Mouse (Mus musculus) heart, embryonic 10.5 days (tissue): ENCODE data around the gene BC005537. TPM values are rescaled to one million over a fixed set of nuclear protein-coding genes. Genes with fewer than 3 reads are reported as not detected.

Experiments used
- DNase-seq: peaks from one replicate; pipeline ENCODE4 v3.0.0-alpha.2; 2017; ENCODE audit warnings: low spot score
- H3K27ac ChIP-seq: fragments of 300-500 bp; sonication (generic); 2 replicates; pipeline ENCODE4 v1.5.1; 2016; ENCODE audit warnings: mild to moderate bottlenecking
- H3K27me3 ChIP-seq: fragments of 300-500 bp; sonication (generic); 2 replicates; pipeline ENCODE4 v1.6.1; 2016; ENCODE audit warnings: mild to moderate bottlenecking; ENCODE audit not compliant: poor library complexity, insufficient read depth, severe bottlenecking
- H3K36me3 ChIP-seq: fragments of 300-500 bp; sonication (generic); 2 replicates; pipeline ENCODE4 v1.6.1; 2016; ENCODE audit warnings: mild to moderate bottlenecking, moderate library complexity
- H3K4me1 ChIP-seq: fragments of 300-500 bp; sonication (generic); 2 replicates; pipeline ENCODE4 v1.6.1; 2016; ENCODE audit warnings: mild to moderate bottlenecking
- H3K4me3 ChIP-seq: fragments of 300-500 bp; sonication (generic); 2 replicates; pipeline ENCODE4 v1.5.1; 2016; ENCODE audit warnings: mild to moderate bottlenecking, moderate library complexity
- H3K9me3 ChIP-seq: fragments of 300-500 bp; sonication (generic); 2 replicates; pipeline ENCODE4 v1.6.1; 2016; ENCODE audit warnings: mild to moderate bottlenecking, moderate library complexity
- WGBS: fragments of 180-500 bp; shearing (Covaris S2); methylation state at CpG from one replicate; pipeline ENCODE4 v1.1.7; 2016; 5-methylcytosine and 5-hydroxymethylcytosine counted together
- polyA plus RNA-seq: library from polyadenylated mRNA; unstranded; fragments of >200 nt; fragmentation: Nextera tagmentation; extraction: Ambion mirVana; gene quantifications from 2 replicates; pipeline ENCODE4 v1.2.1, GENCODE M21; 2016

The BC005537 gene
- polyA plus RNA-seq, 1 experiment from 2014 or later = 10.4 TPM

DNA sequence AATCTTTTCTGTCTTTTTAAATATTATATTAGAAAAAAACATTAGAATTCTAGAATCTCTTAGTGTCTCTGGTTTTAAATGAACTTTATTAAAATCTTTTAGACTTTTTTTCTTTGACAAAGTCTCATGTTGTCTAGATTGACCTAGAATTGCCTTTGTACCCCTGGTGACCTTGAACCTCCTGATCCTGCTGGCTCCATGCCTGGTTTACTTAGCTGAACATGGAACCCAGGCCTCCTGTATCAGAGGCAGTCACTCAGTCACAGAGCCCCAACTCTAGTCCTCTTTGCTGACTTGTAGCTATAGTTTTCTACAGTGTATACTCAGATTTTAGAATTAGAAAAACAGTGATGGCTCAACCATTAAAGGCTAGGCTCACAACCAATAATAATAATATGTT is 4.6 kb downstream of the BC005537 start:
- Histone ChIP-seq H3K36me3 (peaks cover 60% of the 10 kb centered on the region), H3K4me3 (no peak overlapping the region), H3K9me3 (no peaks in the 10 kb centered on the region), H3K27me3 (no peaks in the 10 kb centered on the region), H3K27ac (no peak overlapping the region), H3K4me1 (peaks cover 5% of the 10 kb centered on the region; the same call in 1 of the 2 replicates)
- DNase-seq = no peak

DNA sequence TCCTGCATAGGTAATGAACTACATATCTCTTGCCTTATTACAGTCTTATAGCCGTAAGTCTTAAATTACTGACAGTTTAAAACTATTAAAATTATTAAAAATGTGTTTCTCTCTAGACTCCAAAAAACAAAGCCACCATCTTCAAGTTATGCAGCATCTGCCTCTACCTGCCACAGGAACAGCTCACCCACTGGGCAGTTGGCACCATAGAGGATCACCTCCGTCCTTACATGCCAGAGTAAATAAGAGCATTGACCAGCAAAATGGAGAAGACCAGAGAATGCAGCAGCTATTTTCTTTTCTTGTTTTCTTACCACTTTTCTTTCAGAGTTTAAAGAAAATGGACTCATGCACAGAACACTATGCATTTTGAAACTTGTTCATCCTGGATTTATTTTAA is 11.1 kb downstream of the BC005537 start:
- WGBS = 94% methylated on average over 2 of the region's 2 CpGs
- 0 out of 2 replicates have a peak, but pooled peaks cover 6% of the 10 kb centered on the region for H3K4me1 ChIP-seq
- no peak for DNase-seq

DNA sequence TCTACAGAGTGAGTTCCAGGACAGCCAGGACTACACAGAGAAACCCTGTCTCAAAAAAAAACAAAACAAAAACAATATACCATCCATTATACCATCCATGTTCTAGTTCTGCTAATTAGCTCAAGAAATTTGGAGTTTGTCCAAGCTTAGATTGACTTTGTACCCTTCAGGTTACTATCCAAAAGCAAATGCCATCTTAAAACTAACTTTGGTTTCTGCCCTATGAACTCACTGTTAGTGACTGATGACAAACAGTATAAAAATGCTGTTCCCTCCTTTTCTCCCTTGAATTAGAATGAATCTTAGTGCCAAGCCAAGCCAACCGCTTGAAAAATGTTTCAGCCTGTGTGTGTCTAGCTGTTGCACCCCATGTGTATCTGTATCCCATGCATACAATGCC is 13.2 kb downstream of the BC005537 start:
- Histone ChIP-seq H3K4me3 (no peak overlapping the region), H3K36me3 (peaks cover 72% of the 10 kb centered on the region)
- 88% methylated on average over 1 of the region's 1 CpGs for WGBS

More for the DNA sequence above, 11.1 kb downstream of the BC005537 start:
- Histone ChIP-seq H3K36me3 (peaks cover 80% of the 10 kb centered on the region), H3K4me3 (no peak overlapping the region), H3K27ac (no peak overlapping the region), H3K9me3 (no peaks in the 10 kb centered on the region), H3K27me3 (no peaks in the 10 kb centered on the region)

DNA sequence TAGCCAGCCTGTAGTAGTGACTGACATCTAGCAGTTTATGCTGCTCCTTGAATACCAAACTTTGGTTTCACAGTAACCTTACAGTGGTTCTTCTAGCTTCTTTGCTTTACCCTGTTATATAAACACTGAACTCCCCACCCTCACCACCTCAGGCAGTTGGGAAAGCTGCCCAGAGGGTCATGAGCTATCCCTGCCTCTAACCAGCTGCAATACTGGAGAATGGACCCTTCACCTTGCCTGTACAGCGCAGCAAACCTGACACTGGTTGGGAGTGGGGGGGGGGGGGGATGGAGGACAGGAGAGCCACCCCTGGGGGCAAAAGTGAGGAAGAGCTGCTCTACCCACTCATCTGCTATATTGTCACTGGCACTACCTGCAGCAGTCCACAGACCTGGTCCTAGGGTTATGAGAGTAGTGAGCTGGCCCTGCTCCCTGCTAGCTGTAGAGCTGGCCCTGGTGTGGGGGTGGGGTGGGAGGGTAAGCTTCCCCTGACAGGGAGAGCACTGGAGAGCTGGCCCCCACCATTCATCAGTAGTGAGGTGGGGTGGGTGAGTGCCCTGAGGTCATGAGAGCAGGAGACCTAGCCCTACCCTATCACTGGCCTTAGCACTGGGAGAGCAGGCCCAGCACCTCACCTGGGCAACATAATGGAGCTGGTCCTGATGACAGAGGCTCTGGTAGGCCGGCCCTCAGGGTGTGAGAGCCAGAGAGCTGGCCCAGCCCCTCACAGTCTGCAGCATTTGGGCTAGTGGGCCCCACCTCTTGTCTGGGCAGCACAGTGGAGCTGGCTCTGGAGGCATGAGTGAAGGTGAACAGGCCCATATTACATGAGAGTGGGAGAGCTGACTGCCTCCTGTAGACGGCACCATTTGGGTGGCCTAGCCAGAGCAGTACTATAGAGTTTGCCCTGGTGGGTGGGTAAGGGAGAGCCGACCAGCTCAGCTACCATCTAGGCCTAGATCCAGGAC is 15.0 kb downstream of the BC005537 start:
- 58% methylated on average over 4 of the region's 4 CpGs for WGBS
- Histone ChIP-seq H3K27me3 (no peaks in the 10 kb centered on the region), H3K4me1 (0 out of 2 replicates have a peak, but pooled peaks cover 6% of the 10 kb centered on the region), H3K4me3 (no peak overlapping the region), H3K9me3 (no peaks in the 10 kb centered on the region), H3K36me3 (peaks cover 60% of the 10 kb centered on the region), H3K27ac (0 out of 2 replicates have a peak overlapping the region, but pooled peaks have one; percentile 12)
- DNase-seq = no peak

More for the DNA sequence above, 13.2 kb downstream of the BC005537 start:
- Histone ChIP-seq H3K27ac (no peak overlapping the region), H3K4me1 (0 out of 2 replicates have a peak, but pooled peaks cover 6% of the 10 kb centered on the region), H3K9me3 (no peaks in the 10 kb centered on the region), H3K27me3 (no peaks in the 10 kb centered on the region)
- DNase-seq = no peak

DNA sequence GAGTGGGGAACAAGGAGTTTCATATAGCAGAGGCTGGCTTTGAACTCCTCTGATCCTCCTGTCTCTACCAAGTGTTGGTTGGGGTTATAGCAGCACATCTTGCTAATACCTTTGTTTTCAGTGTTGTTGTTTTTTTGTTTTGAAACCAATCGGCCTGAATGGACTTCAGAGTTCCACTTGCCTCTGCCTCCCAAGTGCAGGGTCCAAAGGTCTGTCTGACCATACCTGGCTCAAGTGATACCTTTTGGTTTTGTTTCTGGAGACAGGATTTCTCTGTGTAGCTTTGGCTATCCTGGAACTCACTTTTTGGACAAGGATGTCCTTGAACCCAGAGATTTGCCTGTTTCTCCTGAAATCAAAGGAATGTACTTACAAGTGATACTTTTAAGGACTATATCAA is 18.5 kb downstream of the BC005537 start:
- H3K4me3 ChIP-seq = no peak overlapping the region
- peaks cover 29% of the 10 kb centered on the region for H3K36me3 ChIP-seq
- WGBS = 77% methylated on average over 1 of the region's 1 CpGs
- H3K27me3 ChIP-seq = no peaks in the 10 kb centered on the region
- no peak for DNase-seq
- H3K9me3 ChIP-seq = no peaks in the 10 kb centered on the region
- H3K27ac ChIP-seq = no peak overlapping the region
- H3K4me1 ChIP-seq = 0 out of 2 replicates have a peak, but pooled peaks cover 6% of the 10 kb centered on the region

DNA sequence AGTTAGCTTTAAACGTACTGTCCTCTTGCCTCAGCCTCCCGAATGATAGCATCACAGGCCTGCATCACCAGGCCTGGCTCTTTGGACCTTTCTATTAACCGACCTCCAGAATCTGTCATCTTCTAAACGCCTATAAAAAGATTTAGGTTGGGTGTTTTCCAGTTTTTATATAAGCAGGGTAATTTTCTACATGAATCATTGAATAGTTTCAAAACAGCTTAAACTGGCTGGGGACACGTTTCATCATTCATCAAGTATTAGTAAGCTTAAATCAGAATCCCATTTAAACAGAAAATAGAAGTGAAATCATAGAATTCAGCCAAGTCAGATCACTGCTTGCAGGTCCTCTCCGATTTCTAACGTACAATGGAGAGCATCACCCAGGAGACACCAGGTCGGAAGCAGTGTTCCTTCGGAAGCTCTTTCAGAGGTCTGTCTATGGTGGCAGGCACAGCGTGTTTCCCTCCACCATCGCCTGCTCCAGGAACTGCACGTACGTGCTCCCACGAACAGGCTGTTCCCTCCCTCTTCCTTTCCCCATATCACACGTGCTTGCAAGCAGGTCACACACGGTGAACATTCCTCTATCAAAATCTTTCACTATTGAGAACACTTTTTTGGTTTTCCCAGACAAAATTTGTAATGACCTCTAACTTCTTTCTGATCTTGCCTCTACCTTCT is 21.3 kb downstream of the BC005537 start:
- Histone ChIP-seq H3K4me1 (peaks cover 16% of the 10 kb centered on the region; the same call in 1 of the 2 replicates), H3K4me3 (no peak overlapping the region), H3K9me3 (no peaks in the 10 kb centered on the region), H3K27ac (no peak overlapping the region), H3K27me3 (no peaks in the 10 kb centered on the region), H3K36me3 (peaks cover 19% of the 10 kb centered on the region)
- no peak for DNase-seq
- 84% methylated on average over 16 of the region's 16 CpGs for WGBS

DNA sequence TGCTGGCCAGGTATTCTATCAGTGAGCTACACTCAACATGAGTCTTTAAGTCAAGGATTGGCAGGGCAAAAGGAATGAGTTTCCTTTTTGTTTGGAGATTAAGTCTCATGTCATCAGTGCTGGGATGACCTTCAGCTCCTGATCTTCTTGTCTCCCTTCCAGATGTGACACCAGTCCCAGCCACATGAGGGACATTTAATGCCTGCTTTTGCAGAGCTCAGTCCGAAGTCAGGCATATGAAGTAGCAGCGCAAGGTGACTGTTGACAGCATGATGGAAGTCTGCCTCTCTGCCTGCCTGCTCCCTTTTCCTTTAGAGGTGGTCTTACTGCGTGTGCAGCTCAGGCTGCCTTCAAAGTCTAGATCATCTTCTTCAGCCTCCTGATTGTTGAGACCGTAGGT is 23.2 kb downstream of the BC005537 start:
- WGBS = 62% methylated on average over 4 of the region's 4 CpGs
- H3K27ac ChIP-seq = no peak overlapping the region
- peaks cover 5% of the 10 kb centered on the region; the same call in 1 of the 2 replicates for H3K36me3 ChIP-seq
- no peak for DNase-seq
- H3K27me3 ChIP-seq = no peaks in the 10 kb centered on the region
- no peak overlapping the region for H3K4me3 ChIP-seq
- peaks cover 16% of the 10 kb centered on the region; the same call in 1 of the 2 replicates for H3K4me1 ChIP-seq
- H3K9me3 ChIP-seq = no peaks in the 10 kb centered on the region

DNA sequence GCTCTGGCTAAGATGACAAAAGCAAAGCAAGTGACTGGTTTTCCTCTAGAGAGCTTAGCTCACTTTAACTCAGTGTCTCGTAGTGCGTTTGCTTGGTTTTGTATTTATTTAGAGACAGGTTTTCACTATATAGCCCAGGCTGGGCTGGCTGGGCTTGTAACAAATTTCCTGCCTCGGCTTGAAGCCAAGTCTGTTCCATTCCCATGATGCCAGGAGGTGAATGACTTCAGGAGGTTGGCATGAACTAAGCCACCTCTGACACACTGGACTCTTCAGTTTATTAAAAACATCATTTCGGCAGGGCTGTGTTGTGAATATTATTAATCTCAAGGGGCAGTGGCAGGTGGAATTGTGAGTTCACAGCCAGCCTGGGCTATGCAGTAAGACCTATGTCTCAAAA is 24.1 kb downstream of the BC005537 start:
- H3K27me3 ChIP-seq = no peaks in the 10 kb centered on the region
- H3K27ac ChIP-seq = 0 out of 2 replicates have a peak overlapping the region, but pooled peaks have one; percentile 8
- H3K36me3 ChIP-seq = no peaks in the 10 kb centered on the region
- 86% methylated on average over 4 of the region's 4 CpGs for WGBS
- H3K4me1 ChIP-seq = peaks cover 16% of the 10 kb centered on the region; the same call in 1 of the 2 replicates
- no peaks in the 10 kb centered on the region for H3K9me3 ChIP-seq
- no peak overlapping the region for H3K4me3 ChIP-seq
- DNase-seq = no peak

DNA sequence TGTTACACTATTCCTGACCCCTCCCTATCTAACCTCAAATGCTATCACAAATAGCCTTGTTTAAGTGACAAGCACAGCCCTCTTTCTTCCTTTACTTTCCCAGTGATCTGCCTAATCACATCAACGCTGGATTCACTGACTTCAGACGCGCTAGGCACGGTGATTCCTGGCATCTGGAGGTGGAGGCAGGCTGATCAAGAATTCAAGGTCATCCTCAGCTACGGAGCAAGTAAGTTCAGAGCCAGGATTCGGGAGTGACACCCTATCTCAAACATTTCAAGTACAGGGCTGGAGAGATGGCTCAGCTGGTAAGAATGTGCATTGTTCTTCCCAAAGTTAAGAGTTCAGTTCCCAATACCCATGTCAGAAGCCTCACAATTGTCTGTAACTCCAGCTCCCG is 24.7 kb downstream of the BC005537 start:
- DNase-seq = peak; percentile 74
- 54% methylated on average over 7 of the region's 7 CpGs for WGBS
- H3K4me3 ChIP-seq = no peak overlapping the region
- no peaks in the 10 kb centered on the region for H3K27me3 ChIP-seq
- H3K36me3 ChIP-seq = no peaks in the 10 kb centered on the region
- H3K9me3 ChIP-seq = no peaks in the 10 kb centered on the region
- H3K27ac ChIP-seq = no peak overlapping the region; the same call in 1 of the 2 replicates
- peaks cover 16% of the 10 kb centered on the region; the same call in 1 of the 2 replicates for H3K4me1 ChIP-seq

DNA sequence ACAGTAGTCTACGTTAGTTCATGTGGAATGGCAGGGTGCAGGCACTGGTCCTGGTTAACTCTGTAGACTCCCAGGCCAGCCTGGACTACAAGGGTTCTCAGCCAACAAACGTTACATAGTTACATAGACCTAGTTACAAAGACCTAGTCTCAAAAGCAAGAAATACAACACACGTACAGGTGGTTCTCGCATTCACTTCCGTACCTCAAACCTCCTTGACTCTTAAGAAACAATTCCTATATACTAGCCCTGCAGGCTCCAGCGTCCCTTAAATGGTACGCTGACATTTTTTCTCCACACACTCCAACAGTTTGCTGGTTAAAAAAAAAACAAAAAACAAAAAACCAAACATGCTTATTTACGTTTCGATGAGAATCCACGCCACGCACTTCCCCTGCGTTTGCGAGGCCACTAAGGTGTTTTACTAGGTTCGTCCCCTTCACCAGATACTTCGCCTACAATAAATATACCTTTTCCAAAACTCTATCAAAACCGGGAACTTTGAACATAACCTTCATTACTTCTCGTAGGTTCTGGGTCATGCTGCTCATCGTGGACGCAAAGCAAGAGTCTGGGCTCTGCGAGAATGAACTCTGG is 29.4 kb downstream of the BC005537 start:
- DNase-seq = no peak
- Histone ChIP-seq H3K27ac (peak overlapping the region; percentile 97), H3K27me3 (no peaks in the 10 kb centered on the region), H3K4me3 (peak overlapping the region; percentile 98), H3K4me1 (peaks cover 33% of the 10 kb centered on the region), H3K9me3 (no peaks in the 10 kb centered on the region), H3K36me3 (peaks cover 3% of the 10 kb centered on the region)
- 4% methylated on average over 20 of the region's 20 CpGs for WGBS

DNA sequence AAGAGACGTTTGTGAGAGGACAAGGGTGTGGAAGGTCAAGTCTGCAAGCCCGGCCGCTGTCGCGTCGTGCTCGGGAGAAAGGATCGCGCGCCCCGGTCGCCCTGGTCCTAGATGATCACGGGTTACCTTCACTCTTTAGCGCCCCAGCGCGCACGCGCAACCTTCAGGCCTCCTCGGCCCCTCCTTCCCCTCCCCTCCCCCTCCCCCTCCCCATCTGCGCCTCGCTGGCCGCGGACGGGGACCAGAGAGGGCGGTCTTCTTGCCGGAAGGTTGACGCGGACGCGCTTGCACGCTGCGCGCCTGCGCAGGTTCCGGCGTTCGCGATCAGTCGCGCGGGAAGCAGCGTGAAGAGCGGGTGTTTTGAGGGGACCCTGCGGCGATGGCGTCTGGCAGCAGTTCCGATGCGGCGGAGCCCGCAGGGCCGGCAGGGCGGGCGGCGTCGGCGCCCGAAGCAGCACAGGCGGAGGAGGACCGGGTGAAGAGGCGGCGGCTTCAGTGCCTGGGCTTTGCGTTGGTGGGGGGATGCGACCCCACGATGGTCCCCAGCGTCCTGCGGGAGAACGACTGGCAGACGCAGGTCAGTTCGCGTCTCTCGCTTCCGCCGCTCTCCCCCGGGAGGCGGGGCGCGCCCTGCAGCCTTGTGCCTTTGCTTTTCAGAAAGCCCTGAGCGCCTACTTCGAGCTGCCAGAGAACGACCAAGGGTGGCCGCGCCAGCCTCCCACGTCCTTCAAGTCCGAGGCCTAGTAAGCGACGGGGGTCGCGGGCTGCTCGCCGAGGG is 30.1 kb downstream of the BC005537 start, which contains the start of the genes Acot13 and Tdp2:
TSS of gene Acot13 (minus strand) at position 188 of the 778 bp plus-strand sequence.
TSS of gene Tdp2 (plus strand) at position 327 of the 778 bp plus-strand sequence.
- no peaks in the 10 kb centered on the region for H3K9me3 ChIP-seq
- under 1% methylated on average over 88 of the region's 90 CpGs for WGBS
- H3K27me3 ChIP-seq = no peaks in the 10 kb centered on the region
- peaks cover 26% of the 10 kb centered on the region for H3K4me1 ChIP-seq
- H3K4me3 ChIP-seq = peak within 1 kb of the TSS; percentile 98
- DNase-seq = peak; percentile 99
- H3K27ac ChIP-seq = peak within 1 kb of the TSS; percentile 97
- peaks cover 5% of the 10 kb centered on the region for H3K36me3 ChIP-seq
